Mouse (Mus musculus): ENCODE data around the gene 5330417H12Rik. TPM values are rescaled to one million over a fixed set of nuclear protein-coding genes. Genes with fewer than 3 reads are reported as not detected.

The 5330417H12Rik gene
- total and polyA plus RNA-seq, 3 experiments = not detected

DNA sequence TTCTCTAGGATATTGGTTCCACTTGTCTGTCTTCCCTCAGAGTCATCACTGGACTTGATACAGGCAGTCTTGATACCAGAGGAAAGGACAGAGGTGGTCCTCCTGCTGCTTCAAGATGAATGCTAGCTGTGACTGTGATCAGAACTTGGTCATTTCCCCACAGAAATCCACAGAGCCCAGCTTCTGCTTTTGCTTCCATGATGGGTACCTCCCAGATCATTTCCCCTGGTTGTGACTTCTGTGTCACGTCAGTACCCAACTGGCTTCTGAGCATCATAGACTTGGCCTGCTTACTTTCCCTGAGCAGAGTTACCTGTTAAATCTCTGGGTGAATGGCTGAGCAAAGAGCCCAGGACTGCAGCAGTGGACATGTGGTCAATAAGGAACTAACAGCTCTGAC is 17.2 kb downstream of the 5330417H12Rik start:
- no peaks in the 10 kb centered on the region for H3K36me3 ChIP-seq (ENCODE audit: control insufficient read depth in 1 of 2, insufficient read depth in 2 of 2, low read length in 2 of 2)
- H3K9ac ChIP-seq (ENCODE audit: control insufficient read depth, low read depth, low read length, poor library complexity, severe bottlenecking) = no peak overlapping the region
- no peaks in the 10 kb centered on the region for H3K4me1 ChIP-seq (ENCODE audit: control insufficient read depth in 1 of 2, insufficient read depth in 2 of 2, low read length in 2 of 2)
- H3K27ac ChIP-seq (ENCODE audit: control insufficient read depth, low read depth, low read length) = no peak overlapping the region
- no peak for TF ChIP-seq UBTF (IDR thresholded peaks at IDR 0.05; ENCODE audit: borderline replicate concordance, insufficient read depth, low read depth, low read length)
- TF ChIP-seq ZNF384 (IDR thresholded peaks at IDR 0.05; ENCODE audit: low read depth, low read length) = no peak
- TF ChIP-seq CTCF (IDR thresholded peaks at IDR 0.05 in 2 of 3, conservative IDR thresholded peaks at IDR 0.05 in 1 of 3; ENCODE audit: control insufficient read depth in 1 of 3, insufficient read depth in 1 of 3, low read depth in 2 of 3, low read length in 3 of 3, poor library complexity in 1 of 3, severe bottlenecking in 1 of 3) = no peak
- TF ChIP-seq RCOR1 (IDR thresholded peaks at IDR 0.05; ENCODE audit: low read depth, low read length) = no peak
- DNase-seq (ENCODE audit: low read depth, low spot score) = no peak
- no peaks in the 10 kb centered on the region for H3K79me2 ChIP-seq (ENCODE audit: control insufficient read depth, insufficient read depth, low read length, poor library complexity)
- no peaks in the 10 kb centered on the region for H3K9me3 ChIP-seq (replicated peaks; ENCODE audit: insufficient read depth, low read length)
- H3K4me3 ChIP-seq (ENCODE audit: control insufficient read depth in 1 of 2, insufficient read depth in 1 of 2, low read depth in 2 of 2, low read length in 2 of 2) = no peak overlapping the region
- no peaks in the 10 kb centered on the region for H3K27me3 ChIP-seq (ENCODE audit: control insufficient read depth in 1 of 2, insufficient read depth in 2 of 2, low read length in 2 of 2)

DNA sequence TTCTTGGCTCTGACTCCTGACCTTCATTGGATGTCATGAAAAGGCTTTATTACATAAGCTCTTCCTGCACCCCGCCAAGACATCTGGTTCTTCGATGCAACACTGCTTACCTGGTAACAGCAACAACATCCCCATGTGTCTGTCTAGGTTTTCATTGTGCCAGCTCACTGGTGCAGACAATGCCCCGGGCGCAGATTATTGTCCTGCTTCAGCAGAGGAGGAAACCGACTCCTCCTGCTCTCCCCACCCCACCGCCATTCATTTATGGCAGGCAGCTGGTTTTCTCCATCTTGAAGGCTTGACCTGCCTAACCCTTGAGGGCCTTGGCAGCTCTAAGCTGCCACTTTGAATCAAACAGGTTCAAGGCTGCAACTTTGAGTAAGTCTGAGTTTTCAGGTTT is 22.0 kb downstream of the 5330417H12Rik start:
- no peaks in the 10 kb centered on the region for H3K79me2 ChIP-seq (ENCODE audit: control insufficient read depth, insufficient read depth, low read length, poor library complexity)
- no peak overlapping the region for H3K9ac ChIP-seq (ENCODE audit: control insufficient read depth, low read depth, low read length, poor library complexity, severe bottlenecking)
- no peaks in the 10 kb centered on the region for H3K27me3 ChIP-seq (ENCODE audit: control insufficient read depth in 1 of 2, insufficient read depth in 2 of 2, low read length in 2 of 2)
- H3K9me3 ChIP-seq (replicated peaks; ENCODE audit: insufficient read depth, low read length) = no peaks in the 10 kb centered on the region
- no peaks in the 10 kb centered on the region for H3K36me3 ChIP-seq (ENCODE audit: control insufficient read depth in 1 of 2, insufficient read depth in 2 of 2, low read length in 2 of 2)
- no peak overlapping the region for H3K4me3 ChIP-seq (ENCODE audit: control insufficient read depth in 1 of 2, insufficient read depth in 1 of 2, low read depth in 2 of 2, low read length in 2 of 2)
- H3K27ac ChIP-seq (ENCODE audit: control insufficient read depth, low read depth, low read length) = no peak overlapping the region
- TF ChIP-seq NELFE (IDR thresholded peaks at IDR 0.05; ENCODE audit: low read depth, low read length) (no peak), ZKSCAN1 (IDR thresholded peaks at IDR 0.05; ENCODE audit: low read depth, low read length) (no peak), ETS1 (IDR thresholded peaks at IDR 0.05; ENCODE audit: low read depth, low read length) (no peak), MAZ (IDR thresholded peaks at IDR 0.05; ENCODE audit: low read depth, low read length) (no peak)
- no peak for DNase-seq (ENCODE audit: low read depth, low spot score)
- H3K4me1 ChIP-seq (ENCODE audit: control insufficient read depth in 1 of 2, insufficient read depth in 2 of 2, low read length in 2 of 2) = no peaks in the 10 kb centered on the region

DNA sequence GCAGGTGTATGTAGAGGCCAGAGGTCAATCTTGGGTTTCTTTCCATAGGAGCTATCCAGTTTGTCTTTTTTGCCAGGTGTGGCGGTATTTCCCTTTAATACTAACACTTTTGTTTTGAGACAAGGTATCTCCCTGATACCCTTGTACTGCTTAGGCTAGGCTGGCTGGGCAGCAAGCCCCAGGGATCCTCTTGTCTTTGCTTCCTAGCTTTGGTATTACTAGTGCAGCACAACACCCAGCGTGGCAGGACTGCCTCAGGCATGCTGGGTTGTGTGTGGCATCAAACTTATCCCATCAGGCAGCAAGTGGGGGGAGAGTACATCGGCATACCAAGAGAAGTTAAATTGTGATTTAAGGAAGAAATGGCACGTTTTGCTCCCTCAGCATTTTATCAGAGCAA is 22.5 kb downstream of the 5330417H12Rik start:
- H3K4me1 ChIP-seq (ENCODE audit: control insufficient read depth in 1 of 2, insufficient read depth in 2 of 2, low read length in 2 of 2) = no peaks in the 10 kb centered on the region
- TF ChIP-seq NELFE (IDR thresholded peaks at IDR 0.05; ENCODE audit: low read depth, low read length) (no peak), KAT2A (conservative IDR thresholded peaks at IDR 0.05; ENCODE audit: low read depth, low read length) (no peak), ZMIZ1 (IDR thresholded peaks at IDR 0.05; ENCODE audit: low read depth, low read length) (no peak), JUND (IDR thresholded peaks at IDR 0.05; ENCODE audit: low read depth, low read length) (no peak), USF1 (IDR thresholded peaks at IDR 0.05; ENCODE audit: low read depth, low read length) (no peak), TCF12 (IDR thresholded peaks at IDR 0.05; ENCODE audit: low read depth, low read length) (no peak), SMC3 (IDR thresholded peaks at IDR 0.05; ENCODE audit: low read depth, low read length) (no peak), POLR2A (IDR thresholded peaks at IDR 0.05; ENCODE audit: control insufficient read depth in 1 of 2, insufficient read depth in 1 of 2, low read depth in 1 of 2, low read length in 2 of 2, poor library complexity in 1 of 2) (no peak), BHLHE40 (IDR thresholded peaks at IDR 0.05; ENCODE audit: borderline replicate concordance, low read depth, low read length) (no peak), ZKSCAN1 (IDR thresholded peaks at IDR 0.05; ENCODE audit: low read depth, low read length) (no peak), MAX (IDR thresholded peaks at IDR 0.05; ENCODE audit: low read length) (no peak), MXI1 (IDR thresholded peaks at IDR 0.05; ENCODE audit: low read depth, low read length) (no peak), USF2 (IDR thresholded peaks at IDR 0.05; ENCODE audit: borderline replicate concordance in 1 of 2, insufficient read depth in 1 of 2, low read depth in 1 of 2, low read length in 2 of 2) (no peak)
- H3K4me3 ChIP-seq (ENCODE audit: control insufficient read depth in 1 of 2, insufficient read depth in 1 of 2, low read depth in 2 of 2, low read length in 2 of 2) = no peak overlapping the region
- H3K27me3 ChIP-seq (ENCODE audit: control insufficient read depth in 1 of 2, insufficient read depth in 2 of 2, low read length in 2 of 2) = no peaks in the 10 kb centered on the region
- DNase-seq (ENCODE audit: low read depth, low spot score) = no peak
- no peaks in the 10 kb centered on the region for H3K79me2 ChIP-seq (ENCODE audit: control insufficient read depth, insufficient read depth, low read length, poor library complexity)
- H3K9ac ChIP-seq (ENCODE audit: control insufficient read depth, low read depth, low read length, poor library complexity, severe bottlenecking) = no peak overlapping the region
- no peaks in the 10 kb centered on the region for H3K9me3 ChIP-seq (replicated peaks; ENCODE audit: insufficient read depth, low read length)
- H3K27ac ChIP-seq (ENCODE audit: control insufficient read depth, low read depth, low read length) = no peak overlapping the region
- no peaks in the 10 kb centered on the region for H3K36me3 ChIP-seq (ENCODE audit: control insufficient read depth in 1 of 2, insufficient read depth in 2 of 2, low read length in 2 of 2)

Data from MEL (cell line).